Mouse (Mus musculus): Measurements from ENCODE around the gene Cdsn. TPM values are rescaled to one million over a fixed set of nuclear protein-coding genes. Genes with fewer than 3 reads are reported as not detected.
A peak's percentile ranks its signal among the peaks of the same experiment; 100 is the strongest.

Gene Cdsn
- total RNA-seq, 1 experiment from 2014 or later: not detected

GRCm38 (mm10) chr17:35526644-35527043 lies 25.3 kb upstream of the Cdsn start:
- ATAC-seq (replicated peaks; ENCODE audit: insufficient number of reproducible peaks, low FRiP score, low TSS enrichment, poor library complexity, severe bottlenecking): no peak

- no peak for ATAC-seq (replicated peaks; ENCODE audit: insufficient number of reproducible peaks, low FRiP score, low TSS enrichment, poor library complexity, severe bottlenecking)
These were observed 19.6 kb upstream of the Cdsn start for GRCm38 (mm10) chr17:35532360-35532759.

- ATAC-seq (replicated peaks; ENCODE audit: insufficient number of reproducible peaks, low FRiP score, low TSS enrichment, poor library complexity, severe bottlenecking): no peak
These were observed 19.0 kb upstream of the Cdsn start, which contains the start of gene Psors1c2 for GRCm38 (mm10) chr17:35532901-35533300. Psors1c2 (plus strand) TSS chr17:35533201.

GRCm38 (mm10) chr17:35534343-35534742 lies 17.6 kb upstream of the Cdsn start:
- peak; percentile 88 for ATAC-seq (replicated peaks; ENCODE audit: insufficient number of reproducible peaks, low FRiP score, low TSS enrichment, poor library complexity, severe bottlenecking)

GRCm38 (mm10) chr17:35537421-35537820 lies 14.5 kb upstream of the Cdsn start:
- no peak for ATAC-seq (replicated peaks; ENCODE audit: insufficient number of reproducible peaks, low FRiP score, low TSS enrichment, poor library complexity, severe bottlenecking)

GRCm38 (mm10) chr17:35538476-35538875 lies 13.5 kb upstream of the Cdsn start:
- ATAC-seq (replicated peaks; ENCODE audit: insufficient number of reproducible peaks, low FRiP score, low TSS enrichment, poor library complexity, severe bottlenecking): no peak

GRCm38 (mm10) chr17:35539540-35539939 lies 12.4 kb upstream of the Cdsn start:
- ATAC-seq (replicated peaks; ENCODE audit: insufficient number of reproducible peaks, low FRiP score, low TSS enrichment, poor library complexity, severe bottlenecking): no peak; the same call in 1 of the 2 replicates

- no peak for ATAC-seq (replicated peaks; ENCODE audit: insufficient number of reproducible peaks, low FRiP score, low TSS enrichment, poor library complexity, severe bottlenecking)
These were observed 9.0 kb upstream of the Cdsn start for GRCm38 (mm10) chr17:35542761-35543411.

GRCm38 (mm10) chr17:35543412-35543861 lies 8.5 kb upstream of the Cdsn start:
- no peak for ATAC-seq (replicated peaks; ENCODE audit: insufficient number of reproducible peaks, low FRiP score, low TSS enrichment, poor library complexity, severe bottlenecking)

- no peak for ATAC-seq (replicated peaks; ENCODE audit: insufficient number of reproducible peaks, low FRiP score, low TSS enrichment, poor library complexity, severe bottlenecking)
These were observed 7.9 kb upstream of the Cdsn start for GRCm38 (mm10) chr17:35544001-35544400.

GRCm38 (mm10) chr17:35544680-35545079 lies 7.2 kb upstream of the Cdsn start:
- peak; percentile 42; the same call in 1 of the 2 replicates for ATAC-seq (replicated peaks; ENCODE audit: insufficient number of reproducible peaks, low FRiP score, low TSS enrichment, poor library complexity, severe bottlenecking)

GRCm38 (mm10) chr17:35547465-35547864 lies 4.5 kb upstream of the Cdsn start:
- ATAC-seq (replicated peaks; ENCODE audit: insufficient number of reproducible peaks, low FRiP score, low TSS enrichment, poor library complexity, severe bottlenecking): no peak

- ATAC-seq (replicated peaks; ENCODE audit: insufficient number of reproducible peaks, low FRiP score, low TSS enrichment, poor library complexity, severe bottlenecking): no peak
These were observed 3.3 kb upstream of the Cdsn start for GRCm38 (mm10) chr17:35548636-35549035.

GRCm38 (mm10) chr17:35549437-35550142 lies 2.3 kb upstream of the Cdsn start:
- ATAC-seq (replicated peaks; ENCODE audit: insufficient number of reproducible peaks, low FRiP score, low TSS enrichment, poor library complexity, severe bottlenecking): no peak

- no peak for ATAC-seq (replicated peaks; ENCODE audit: insufficient number of reproducible peaks, low FRiP score, low TSS enrichment, poor library complexity, severe bottlenecking)
These were observed 1.8 kb upstream of the Cdsn start for GRCm38 (mm10) chr17:35550143-35550494.

GRCm38 (mm10) chr17:35550871-35551270 lies 1.1 kb upstream of the Cdsn start:
- no peak for ATAC-seq (replicated peaks; ENCODE audit: insufficient number of reproducible peaks, low FRiP score, low TSS enrichment, poor library complexity, severe bottlenecking)

- ATAC-seq (replicated peaks; ENCODE audit: insufficient number of reproducible peaks, low FRiP score, low TSS enrichment, poor library complexity, severe bottlenecking): no peak
These were observed 2.4 kb downstream of the Cdsn start for GRCm38 (mm10) chr17:35554321-35554720.

GRCm38 (mm10) chr17:35554761-35555397 lies 3.0 kb downstream of the Cdsn start:
- ATAC-seq (replicated peaks; ENCODE audit: insufficient number of reproducible peaks, low FRiP score, low TSS enrichment, poor library complexity, severe bottlenecking): no peak

GRCm38 (mm10) chr17:35556186-35556765 lies 4.3 kb downstream of the Cdsn start:
- ATAC-seq (replicated peaks; ENCODE audit: insufficient number of reproducible peaks, low FRiP score, low TSS enrichment, poor library complexity, severe bottlenecking): no peak
